Mouse (Mus musculus): ENCODE data around the gene Sel1l3. TPM values are rescaled to one million over a fixed set of nuclear protein-coding genes. Genes with fewer than 3 reads are reported as not detected.

Sel1l3 gene
- polyA plus RNA-seq, 1 experiment from 2014 or later: 0.76 TPM

GRCm38 (mm10) chr5:53139140-53139539 is 74.6 kb downstream of the Sel1l3 start:
- Histone ChIP-seq H3K4me2 (0 out of 2 replicates have a peak overlapping the region, but pooled peaks have one; percentile 14), H3K9ac (no peak overlapping the region), H3K36me3 (no peaks in the 10 kb centered on the region), H3K4me3 (no peak overlapping the region), H3K27me3 (no peaks in the 10 kb centered on the region), H3K4me1 (replicated peaks) (peaks cover 24% of the 10 kb centered on the region), H3K9me3 (replicated peaks) (no peaks in the 10 kb centered on the region), H3K27ac (peak overlapping the region; percentile 43; the same call in 1 of the 2 replicates)
- ATAC-seq (replicated peaks; ENCODE audit: insufficient number of reproducible peaks, insufficient read depth, low FRiP score, low read depth): no peak
- WGBS: 14% methylated on average over 4 of the region's 4 CpGs

GRCm38 (mm10) chr5:53138025-53138424 is 75.7 kb downstream of the Sel1l3 start:
- WGBS: 86% methylated on average over 8 of the region's 8 CpGs
- H3K27me3 ChIP-seq: no peaks in the 10 kb centered on the region
- ATAC-seq (replicated peaks; ENCODE audit: insufficient number of reproducible peaks, insufficient read depth, low FRiP score, low read depth): no peak
- H3K4me1 ChIP-seq (replicated peaks): peaks cover 24% of the 10 kb centered on the region
- no peaks in the 10 kb centered on the region for H3K9me3 ChIP-seq (replicated peaks)
- no peaks in the 10 kb centered on the region for H3K36me3 ChIP-seq
- H3K9ac ChIP-seq: no peak overlapping the region
- no peak overlapping the region for H3K4me2 ChIP-seq
- no peak overlapping the region for H3K27ac ChIP-seq
- no peak overlapping the region for H3K4me3 ChIP-seq

GRCm38 (mm10) chr5:53135984-53136383 is 77.7 kb downstream of the Sel1l3 start:
- WGBS: 81% methylated on average over 8 of the region's 8 CpGs
- Histone ChIP-seq H3K9me3 (replicated peaks) (no peaks in the 10 kb centered on the region), H3K27ac (no peak overlapping the region), H3K4me2 (no peak overlapping the region), H3K4me1 (replicated peaks) (peaks cover 24% of the 10 kb centered on the region), H3K27me3 (no peaks in the 10 kb centered on the region), H3K9ac (no peak overlapping the region), H3K4me3 (no peak overlapping the region), H3K36me3 (no peaks in the 10 kb centered on the region)
- ATAC-seq (replicated peaks; ENCODE audit: insufficient number of reproducible peaks, insufficient read depth, low FRiP score, low read depth): no peak

GRCm38 (mm10) chr5:53134003-53134402 is 79.7 kb downstream of the Sel1l3 start:
- 92% methylated on average over 2 of the region's 2 CpGs for WGBS
- H3K9me3 ChIP-seq (replicated peaks): no peaks in the 10 kb centered on the region
- no peak overlapping the region for H3K4me2 ChIP-seq
- H3K4me3 ChIP-seq: no peak overlapping the region
- no peaks in the 10 kb centered on the region for H3K36me3 ChIP-seq
- H3K27me3 ChIP-seq: no peaks in the 10 kb centered on the region
- H3K27ac ChIP-seq: no peak overlapping the region
- H3K4me1 ChIP-seq (replicated peaks): peaks cover 12% of the 10 kb centered on the region
- no peak for ATAC-seq (replicated peaks; ENCODE audit: insufficient number of reproducible peaks, insufficient read depth, low FRiP score, low read depth)
- H3K9ac ChIP-seq: no peak overlapping the region

DNA sequence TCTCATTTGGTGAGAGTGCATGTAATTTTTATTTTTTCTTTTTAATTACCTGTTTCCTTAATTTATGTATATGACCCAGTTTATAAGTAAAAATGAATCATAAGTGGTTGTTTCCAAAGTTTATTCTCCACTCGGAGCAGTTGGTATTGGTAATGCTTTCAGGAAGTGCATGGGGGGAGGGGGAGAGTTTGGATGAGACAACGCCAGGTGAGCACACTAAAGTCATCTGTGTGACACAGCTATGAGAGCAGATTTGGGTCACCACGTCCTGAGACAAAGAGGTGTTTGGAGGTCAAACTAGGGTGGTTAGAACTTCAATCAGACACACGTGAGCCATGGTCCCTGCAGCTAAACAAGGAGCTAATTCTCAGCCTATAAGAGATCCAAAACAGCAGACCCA is 89.0 kb downstream of the Sel1l3 start:
- Histone ChIP-seq H3K4me2 (no peak overlapping the region), H3K9me3 (replicated peaks) (no peaks in the 10 kb centered on the region), H3K4me1 (replicated peaks) (peaks cover 3% of the 10 kb centered on the region), H3K36me3 (no peaks in the 10 kb centered on the region), H3K4me3 (no peak overlapping the region), H3K27me3 (no peaks in the 10 kb centered on the region), H3K27ac (no peak overlapping the region), H3K9ac (no peak overlapping the region)
- 64% methylated on average over 4 of the region's 4 CpGs for WGBS
- ATAC-seq (replicated peaks; ENCODE audit: insufficient number of reproducible peaks, insufficient read depth, low FRiP score, low read depth): no peak

DNA sequence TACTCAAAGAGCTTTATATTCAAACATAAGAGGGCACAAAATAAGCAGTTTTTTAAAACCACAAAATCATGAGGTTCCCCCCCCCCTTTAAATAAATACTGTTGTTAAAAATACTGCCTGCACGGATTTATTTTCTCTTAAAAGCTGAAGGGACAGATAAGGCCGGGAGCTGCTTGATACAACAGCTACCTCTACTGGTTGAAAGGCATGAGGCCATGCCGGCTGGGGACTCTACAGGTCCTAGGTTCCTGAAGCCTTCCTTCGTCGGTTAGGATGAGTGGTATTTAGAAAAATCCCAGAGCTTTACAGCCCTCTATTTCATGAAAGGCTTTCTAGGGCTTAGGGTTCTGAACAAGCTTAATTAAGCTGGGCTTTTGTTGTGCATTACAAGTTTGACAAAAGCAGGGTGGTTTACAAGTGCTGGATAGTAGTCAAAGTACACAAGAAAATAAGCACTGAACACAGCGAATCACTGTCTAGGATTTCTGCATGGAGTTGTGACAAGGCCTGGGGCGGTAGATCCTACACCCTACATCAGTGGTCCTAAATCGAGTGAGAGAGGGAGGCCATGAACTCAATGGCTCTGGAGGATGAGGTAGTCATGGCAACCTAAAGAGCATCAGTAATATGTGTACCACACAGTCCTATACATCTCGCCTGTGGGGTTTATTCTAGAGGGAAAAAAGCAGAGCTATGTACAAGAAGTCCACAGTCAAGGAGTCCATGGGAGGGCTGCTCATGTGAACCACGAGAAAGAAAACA is 90.0 kb downstream of the Sel1l3 start:
- 37% methylated on average over 10 of the region's 10 CpGs for WGBS
- no peak overlapping the region for H3K4me3 ChIP-seq
- ATAC-seq (replicated peaks; ENCODE audit: insufficient number of reproducible peaks, insufficient read depth, low FRiP score, low read depth): no peak
- H3K4me1 ChIP-seq (replicated peaks): peaks cover 3% of the 10 kb centered on the region
- H3K36me3 ChIP-seq: no peaks in the 10 kb centered on the region
- H3K27me3 ChIP-seq: no peaks in the 10 kb centered on the region
- no peak overlapping the region for H3K27ac ChIP-seq
- H3K9me3 ChIP-seq (replicated peaks): no peaks in the 10 kb centered on the region
- 0 out of 2 replicates have a peak overlapping the region, but pooled peaks have one; percentile 13 for H3K4me2 ChIP-seq
- no peak overlapping the region for H3K9ac ChIP-seq

DNA sequence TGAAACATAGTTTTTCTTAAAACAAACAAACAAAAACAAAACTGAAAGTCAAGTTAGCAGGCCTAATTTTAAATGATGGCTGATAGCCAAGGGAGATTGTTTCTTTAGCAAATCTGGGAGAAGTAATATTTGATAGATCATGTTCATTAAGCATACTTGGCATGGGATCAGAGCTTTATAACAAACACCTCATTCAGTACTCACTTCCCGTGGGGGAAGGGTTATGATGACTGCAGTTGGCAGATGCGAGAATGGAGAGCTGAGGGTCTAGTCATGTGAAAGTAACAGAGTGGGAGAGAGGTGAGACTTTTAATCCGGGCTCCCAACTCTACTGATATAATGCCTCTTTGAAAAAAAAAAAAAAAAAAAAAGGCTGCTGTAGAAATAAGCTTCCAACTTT is 94.0 kb downstream of the Sel1l3 start:
- Histone ChIP-seq H3K27me3 (no peaks in the 10 kb centered on the region), H3K4me1 (replicated peaks) (peaks cover 3% of the 10 kb centered on the region), H3K4me3 (no peak overlapping the region), H3K4me2 (no peak overlapping the region), H3K36me3 (no peaks in the 10 kb centered on the region), H3K27ac (no peak overlapping the region), H3K9me3 (replicated peaks) (no peaks in the 10 kb centered on the region), H3K9ac (no peak overlapping the region)
- WGBS: 37% methylated on average over 3 of the region's 3 CpGs
- ATAC-seq (replicated peaks; ENCODE audit: insufficient number of reproducible peaks, insufficient read depth, low FRiP score, low read depth): no peak

DNA sequence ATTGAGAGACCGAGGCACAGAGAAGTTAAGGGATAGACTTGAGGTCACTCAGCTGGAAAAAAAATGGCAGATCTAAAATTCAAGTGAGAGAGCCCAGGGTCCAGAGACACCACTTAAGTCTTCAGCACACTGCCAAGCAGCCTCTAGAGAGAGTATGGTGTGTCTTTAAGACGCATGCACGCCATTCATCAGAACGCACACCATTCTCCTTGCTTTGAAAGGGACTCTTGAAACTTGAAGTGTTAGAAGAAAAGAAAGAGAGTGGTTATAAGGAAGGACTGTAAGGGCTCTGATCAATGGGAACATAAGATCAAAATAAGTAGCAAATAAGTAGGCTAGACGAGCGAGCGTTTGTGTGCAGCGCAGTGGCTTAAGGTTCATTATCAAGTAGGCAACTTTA is 95.5 kb downstream of the Sel1l3 start:
- Histone ChIP-seq H3K4me1 (replicated peaks) (peaks cover 3% of the 10 kb centered on the region), H3K9ac (no peak overlapping the region), H3K27ac (no peak overlapping the region), H3K4me2 (no peak overlapping the region), H3K27me3 (no peaks in the 10 kb centered on the region), H3K36me3 (no peaks in the 10 kb centered on the region), H3K4me3 (no peak overlapping the region), H3K9me3 (replicated peaks) (no peaks in the 10 kb centered on the region)
- ATAC-seq (replicated peaks; ENCODE audit: insufficient number of reproducible peaks, insufficient read depth, low FRiP score, low read depth): no peak
- WGBS: 90% methylated on average over 8 of the region's 8 CpGs

- Histone ChIP-seq H3K4me3 (no peak overlapping the region), H3K9me3 (replicated peaks) (no peaks in the 10 kb centered on the region), H3K27ac (no peak overlapping the region), H3K27me3 (no peaks in the 10 kb centered on the region), H3K36me3 (no peaks in the 10 kb centered on the region), H3K4me1 (replicated peaks) (no peaks in the 10 kb centered on the region), H3K4me2 (no peak overlapping the region), H3K9ac (no peak overlapping the region)
- WGBS: 72% methylated on average over 12 of the region's 12 CpGs
- ATAC-seq (replicated peaks; ENCODE audit: insufficient number of reproducible peaks, insufficient read depth, low FRiP score, low read depth): no peak
Observed at GRCm38 (mm10) chr5:53114616-53115267, 99.0 kb downstream of the Sel1l3 start.

DNA sequence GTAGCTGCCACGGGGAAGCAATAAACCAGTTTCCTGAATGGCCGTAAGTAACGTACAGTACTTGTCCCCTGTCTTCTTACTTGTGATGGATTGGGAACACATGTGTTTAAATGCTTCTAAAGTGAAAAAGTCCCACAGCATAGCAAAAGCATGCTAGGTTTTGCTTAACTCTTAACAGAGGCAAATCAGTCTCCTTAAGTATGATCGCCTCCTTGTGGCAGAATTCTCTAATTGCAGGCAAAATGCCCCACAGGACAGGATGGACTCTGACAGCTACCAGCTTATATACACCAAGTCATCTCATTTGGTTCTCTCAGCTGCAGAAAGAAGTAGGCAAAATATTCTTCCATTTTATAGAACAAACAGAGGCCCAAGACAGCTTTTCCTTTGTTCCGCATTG is 100.8 kb downstream of the Sel1l3 start:
- WGBS: 94% methylated on average over 5 of the region's 5 CpGs
- Histone ChIP-seq H3K36me3 (no peaks in the 10 kb centered on the region), H3K27me3 (no peaks in the 10 kb centered on the region), H3K4me2 (no peak overlapping the region), H3K9me3 (replicated peaks) (no peaks in the 10 kb centered on the region), H3K27ac (no peak overlapping the region), H3K9ac (no peak overlapping the region), H3K4me1 (replicated peaks) (no peaks in the 10 kb centered on the region), H3K4me3 (no peak overlapping the region)
- ATAC-seq (replicated peaks; ENCODE audit: insufficient number of reproducible peaks, insufficient read depth, low FRiP score, low read depth): no peak

DNA sequence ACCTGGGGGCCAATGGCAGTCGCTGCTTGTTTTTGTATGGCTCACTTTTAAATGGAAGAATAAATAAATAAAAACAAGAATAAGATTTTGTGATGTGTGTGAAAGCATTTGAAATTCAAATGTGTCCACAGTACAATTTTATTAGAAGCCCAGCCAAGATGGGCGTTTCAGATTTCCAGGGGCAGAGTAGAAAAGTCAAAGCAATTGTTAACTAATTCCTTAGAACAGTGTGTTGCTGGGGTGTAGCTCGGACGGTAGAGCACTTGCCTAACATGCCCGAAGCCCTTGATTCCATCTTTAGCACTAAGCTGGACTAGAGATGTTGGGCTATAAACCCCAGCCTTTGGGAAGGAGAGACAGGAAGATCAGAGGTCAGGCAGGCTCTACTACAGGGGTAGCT is 102.7 kb downstream of the Sel1l3 start:
- no peaks in the 10 kb centered on the region for H3K27me3 ChIP-seq
- no peaks in the 10 kb centered on the region for H3K36me3 ChIP-seq
- H3K9ac ChIP-seq: no peak overlapping the region
- ATAC-seq (replicated peaks; ENCODE audit: insufficient number of reproducible peaks, insufficient read depth, low FRiP score, low read depth): no peak
- no peak overlapping the region for H3K27ac ChIP-seq
- no peaks in the 10 kb centered on the region; the same call in 1 of the 2 replicates for H3K4me1 ChIP-seq (replicated peaks)
- H3K9me3 ChIP-seq (replicated peaks): no peaks in the 10 kb centered on the region
- WGBS: 73% methylated on average over 5 of the region's 5 CpGs
- H3K4me2 ChIP-seq: no peak overlapping the region
- H3K4me3 ChIP-seq: no peak overlapping the region

DNA sequence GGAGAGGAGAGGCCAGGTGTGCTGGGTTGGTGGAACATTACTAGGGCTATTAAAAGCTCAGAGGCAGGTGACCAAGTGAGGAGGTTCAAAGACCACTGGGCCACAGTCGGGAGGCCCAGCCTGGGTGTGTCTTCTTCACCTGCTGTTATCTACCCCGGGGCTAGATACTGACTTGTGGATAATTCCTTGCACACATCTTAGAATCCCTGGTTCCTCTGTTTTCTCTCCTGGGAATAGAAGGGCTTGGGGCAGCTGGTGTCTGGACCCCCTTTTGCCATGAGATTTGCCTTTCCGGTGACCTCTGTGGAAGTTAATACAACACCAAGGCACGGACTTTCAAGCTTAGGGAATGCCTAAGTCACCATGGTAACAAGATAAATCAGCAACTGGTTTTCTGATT is 103.5 kb downstream of the Sel1l3 start:
- Histone ChIP-seq H3K4me3 (no peak overlapping the region), H3K27ac (no peak overlapping the region), H3K9me3 (replicated peaks) (no peaks in the 10 kb centered on the region), H3K36me3 (no peaks in the 10 kb centered on the region), H3K27me3 (no peaks in the 10 kb centered on the region), H3K4me2 (no peak overlapping the region), H3K4me1 (replicated peaks) (no peaks in the 10 kb centered on the region; the same call in 1 of the 2 replicates), H3K9ac (no peak overlapping the region)
- no peak for ATAC-seq (replicated peaks; ENCODE audit: insufficient number of reproducible peaks, insufficient read depth, low FRiP score, low read depth)
- 55% methylated on average over 4 of the region's 4 CpGs for WGBS

All from heart, embryonic 15.5 days (tissue).